Mouse (Mus musculus): ENCODE measurements at regions not wholly inside any gene's neighbourhood (a gene's known extent, or its start where the extent isn't known, plus 50 kb on each side); places are given as distances from the start of the nearest gene placed in this dataset.
"Not testable (repeated sequence)": the region's sequence is repeated elsewhere in the genome, so short reads cannot be mapped to it uniquely, and the experiment has no call there.

DNA sequence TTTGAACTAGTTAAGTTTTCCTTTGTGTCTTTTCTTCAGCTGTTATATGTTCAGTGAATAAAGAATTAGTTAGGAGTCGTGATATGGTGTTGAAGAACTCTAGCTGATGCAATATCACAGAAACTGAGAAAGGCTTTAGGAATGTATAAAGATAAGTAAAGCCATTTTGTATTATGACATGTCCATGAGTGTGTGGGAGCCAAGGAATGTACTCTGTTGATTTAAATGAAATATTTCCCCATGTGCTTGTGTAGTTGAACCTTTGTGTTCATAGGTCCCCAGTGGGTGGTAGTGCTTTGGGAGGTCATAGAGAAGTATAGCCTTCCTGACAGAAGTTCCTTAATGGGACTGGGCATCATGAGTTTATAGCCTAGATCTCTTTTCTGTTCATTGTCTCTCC, 542.2 kb downstream of the Serpinb8 start:
- DNase-seq, result no peak

DNA sequence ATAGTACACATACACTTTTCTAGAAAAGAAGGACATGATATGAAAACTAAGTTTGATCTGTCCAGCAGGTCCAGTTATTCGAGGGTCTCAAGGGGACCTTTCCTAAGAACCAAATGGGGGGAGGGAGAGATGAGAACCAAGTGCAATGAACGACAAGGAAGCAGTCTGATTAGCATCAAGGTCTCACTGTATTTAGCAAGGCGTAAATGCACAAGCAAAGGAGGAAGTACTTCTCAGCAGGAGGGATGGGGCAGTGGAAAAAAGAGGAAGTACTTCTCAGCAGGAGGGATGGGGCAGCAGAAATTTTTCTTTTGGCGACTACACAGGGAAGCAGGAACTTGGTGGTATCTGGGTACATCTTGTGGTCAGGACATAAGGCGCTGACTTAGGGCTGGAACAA, 545.5 kb downstream of the Serpinb8 start:
- not testable (repeated sequence) for DNase-seq

DNA sequence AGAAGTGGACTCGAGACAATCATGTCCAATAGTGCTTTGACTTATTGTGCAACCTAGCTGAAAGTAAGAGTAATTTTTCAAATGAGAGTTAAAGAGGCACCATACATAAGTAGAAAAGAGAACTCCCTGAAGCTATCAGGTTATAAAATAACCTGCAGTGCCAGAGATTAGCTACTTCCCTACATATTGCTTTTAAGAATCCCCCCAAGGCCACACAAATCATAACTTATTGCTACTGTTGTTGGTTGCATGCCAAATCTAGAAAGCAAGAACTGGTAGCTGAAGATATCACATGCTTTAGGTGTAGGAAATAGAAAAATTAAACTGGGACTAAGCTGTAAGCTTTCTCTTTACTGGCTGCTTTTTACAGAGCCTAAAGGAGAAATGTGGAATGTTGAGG, 554.3 kb downstream of the Serpinb8 start:
- no peak for DNase-seq

DNA sequence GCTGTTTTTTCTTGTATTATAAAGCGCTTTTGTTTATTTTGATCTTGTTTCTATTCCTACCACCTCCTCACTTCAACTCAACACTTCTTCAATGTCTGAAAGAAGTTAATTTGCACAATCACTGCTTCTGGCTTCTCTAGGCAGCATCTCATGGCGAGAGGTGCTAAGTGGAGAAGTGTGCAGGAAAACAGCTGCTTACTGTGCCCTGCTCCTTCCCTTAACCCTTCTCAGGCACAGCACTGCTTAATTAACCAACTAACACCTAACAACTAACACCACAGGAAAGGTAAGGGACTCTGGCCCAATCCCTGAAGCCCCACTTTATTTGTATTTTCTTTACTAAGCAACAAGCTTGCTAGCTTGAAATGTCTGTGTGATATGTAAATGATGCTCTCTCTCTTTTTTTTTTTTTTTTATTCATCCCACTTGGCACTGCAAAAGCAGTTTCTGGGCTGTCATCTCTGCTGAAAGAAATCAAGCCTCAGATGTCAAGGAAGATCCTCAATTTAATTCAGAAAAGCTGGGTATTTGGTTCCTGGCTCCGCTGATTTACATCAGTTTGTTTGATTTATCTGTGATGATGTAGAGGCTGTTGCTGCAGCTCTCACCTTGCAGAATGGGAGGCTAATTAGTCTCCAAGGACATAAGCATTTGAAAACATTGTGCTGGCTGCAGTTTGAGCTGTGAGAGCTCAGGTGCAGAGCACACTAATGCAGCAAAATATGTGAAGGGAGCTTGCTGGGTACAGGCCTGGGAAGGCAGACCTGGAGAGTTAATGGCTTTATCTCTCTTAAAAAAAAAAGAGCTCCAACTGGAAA, 591.8 kb downstream of the Serpinb8 start:
- DNase-seq, result no peak

DNA sequence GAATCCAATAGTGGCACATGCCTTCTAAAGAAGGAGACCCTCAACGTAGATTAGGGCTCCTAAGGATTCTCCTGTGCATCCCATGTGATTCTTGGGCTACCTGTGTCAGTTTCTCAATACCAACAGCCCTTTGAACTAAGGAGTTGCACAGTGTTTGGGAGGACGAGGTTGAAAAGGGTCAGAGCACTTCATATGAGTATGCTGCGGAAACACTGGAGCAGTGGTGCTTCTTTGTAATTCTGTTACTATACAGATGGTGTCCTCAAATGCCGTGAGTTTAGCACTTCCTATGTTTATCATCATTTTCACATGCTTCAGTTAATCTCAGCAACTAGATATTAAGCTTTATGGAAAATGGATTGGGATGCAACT, 592.3 kb downstream of the Serpinb8 start:
- no peak for DNase-seq

DNA sequence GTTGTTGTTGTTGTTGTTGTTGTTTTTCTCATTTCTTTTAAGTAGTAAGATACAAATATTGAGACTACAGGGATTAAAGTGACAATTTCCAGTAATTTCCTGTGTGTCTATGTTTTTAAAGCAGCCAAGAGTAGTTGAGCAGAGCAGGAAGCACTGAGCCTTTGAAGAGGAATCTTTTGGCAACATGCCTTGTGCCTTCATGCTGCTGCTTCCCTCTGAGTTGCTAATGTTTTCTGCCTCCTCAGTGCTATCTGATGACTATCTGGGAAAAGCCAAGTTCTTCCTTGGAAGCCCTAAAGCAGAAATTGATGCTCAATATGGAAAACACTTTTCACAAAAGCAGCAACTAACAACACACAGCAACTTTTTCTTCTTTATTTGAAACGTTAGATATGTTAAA, 634.2 kb downstream of the Serpinb8 start:
- no peak for DNase-seq

DNA sequence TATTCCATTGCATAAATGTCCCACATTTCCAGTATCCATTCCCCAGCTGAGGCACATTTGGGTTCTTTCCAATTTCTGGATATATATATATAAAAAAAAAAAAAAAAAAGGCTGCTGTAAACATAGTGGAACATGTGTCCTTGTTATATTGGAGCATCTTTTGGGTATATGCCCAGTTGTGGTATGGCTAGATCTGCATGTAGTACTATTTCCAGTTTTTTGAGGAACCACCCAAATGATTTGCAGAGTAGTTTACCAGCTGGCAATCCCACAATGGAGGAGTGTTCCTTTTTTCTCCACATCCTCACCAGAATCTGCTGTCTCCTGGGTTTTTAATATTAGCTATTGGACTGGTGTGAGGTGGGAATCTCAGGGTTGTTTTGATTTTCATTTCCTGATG, 650.3 kb downstream of the Serpinb8 start:
- no peak for DNase-seq

DNA sequence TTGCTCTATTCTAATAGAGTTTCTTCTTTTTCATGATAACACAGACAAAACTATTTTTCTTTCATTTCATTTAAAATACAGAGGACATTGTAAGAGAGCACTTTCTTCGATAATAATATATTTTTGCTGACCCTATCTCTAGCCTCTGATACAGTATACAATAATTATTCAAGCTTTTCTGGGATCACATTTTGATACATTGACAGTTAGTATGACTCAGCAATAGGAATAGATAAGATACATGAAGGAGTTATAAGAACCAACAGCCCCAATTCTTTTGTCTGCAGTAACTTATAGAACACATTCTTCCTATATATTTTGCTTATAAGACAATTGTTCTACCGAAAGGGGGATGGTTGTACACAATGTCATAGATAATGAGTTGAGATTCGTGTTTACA, 665.3 kb downstream of the Serpinb8 start:
- DNase-seq, result no peak

DNA sequence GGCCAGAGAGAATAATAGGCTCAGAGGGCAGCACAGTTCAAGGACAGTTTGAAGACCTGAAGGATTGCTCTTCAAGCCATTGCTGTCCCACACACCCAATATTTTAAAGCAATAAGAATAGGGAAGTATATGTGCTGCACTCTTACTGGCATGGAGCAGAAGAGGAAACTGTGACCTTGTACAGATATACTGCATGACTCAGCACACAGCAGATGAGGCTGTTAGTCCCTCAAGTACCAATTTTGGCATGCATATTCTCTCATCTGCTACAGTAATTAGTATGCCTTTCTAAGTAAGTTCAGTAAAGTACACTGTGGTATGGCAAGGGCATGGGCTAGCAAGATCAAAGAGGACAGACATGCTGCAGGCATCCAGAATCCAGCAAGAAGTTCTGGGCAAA, 669.5 kb downstream of the Serpinb8 start:
- no peak for DNase-seq

DNA sequence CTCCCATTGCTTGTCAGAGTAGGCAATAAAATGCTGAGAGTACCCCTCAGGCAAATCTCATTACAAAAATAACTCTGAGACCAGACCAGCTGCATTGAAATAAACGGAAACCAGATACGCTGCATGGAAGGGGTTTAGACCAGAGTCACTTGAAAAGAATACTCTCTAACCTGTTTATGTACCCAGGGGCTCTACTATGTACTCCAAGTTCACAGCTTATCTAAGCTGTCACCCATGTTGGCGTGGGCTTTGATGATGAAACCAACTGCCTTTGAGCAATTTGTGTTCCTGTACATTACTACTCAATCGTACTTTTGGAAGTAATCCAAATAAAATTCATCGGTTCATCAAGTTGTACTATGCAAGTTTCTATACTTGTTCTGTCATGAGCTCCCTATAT, 692.3 kb downstream of the Serpinb8 start:
- DNase-seq, result no peak

DNA sequence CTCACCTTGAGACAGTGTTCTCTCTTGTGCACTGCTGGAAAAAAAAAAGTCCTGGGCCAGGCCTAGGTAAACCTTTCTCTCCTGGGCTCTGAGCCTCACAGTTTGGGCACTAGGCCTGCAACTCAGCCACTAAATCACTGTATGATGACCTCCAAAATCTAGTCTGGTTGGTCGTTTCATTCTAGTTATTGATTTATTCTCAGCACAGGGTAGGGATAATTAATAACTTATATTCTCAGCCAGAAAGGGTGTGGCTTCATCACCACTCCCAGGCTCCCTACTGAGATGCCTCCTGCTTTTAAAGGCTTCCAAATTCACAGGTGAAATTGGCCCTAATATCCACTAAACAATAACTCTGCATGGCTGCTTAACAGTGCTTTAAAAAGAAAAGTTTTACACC, 696.8 kb downstream of the Serpinb8 start:
- no peak for DNase-seq
